Mouse (Mus musculus): ENCODE results near the gene Rap1b.

- TF ChIP-seq MAFK (IDR thresholded peaks at IDR 0.05; ENCODE audit: insufficient read depth, low read depth, low read length) (no peak), ZNF384 (IDR thresholded peaks at IDR 0.05; ENCODE audit: low read depth, low read length) (no peak), HCFC1 (IDR thresholded peaks at IDR 0.05; ENCODE audit: borderline replicate concordance, insufficient read depth, low read length) (no peak)
These were observed 75.3 kb downstream of the Rap1b start for GRCm38 (mm10) chr10:117770286-117771130.
